Mouse (Mus musculus): Measurements from ENCODE around the gene Prss12. TPM values are rescaled to one million over a fixed set of nuclear protein-coding genes. Genes with fewer than 3 reads are reported as not detected.

The Prss12 gene
- 10 to 100 TPM; 11.6 to 11.8 TPM for total RNA-seq (2021)
- long read RNA-seq, experiment 1, transcript Prss12-201 (11 exons, 2,602 nt): major isoform, 12 of 17 reads
- long read RNA-seq, experiment 1, partial matches to known transcripts: 4 of 17 reads
- long read RNA-seq, experiment 1, other reads (novel, unspliced or antisense): 1 of 17 reads
- long read RNA-seq, experiment 2, transcript Prss12-201 (11 exons, 2,602 nt): major isoform, 17 of 20 reads
- long read RNA-seq, experiment 2, partial matches to known transcripts: 2 of 20 reads
- long read RNA-seq, experiment 2, other reads (novel, unspliced or antisense): 1 of 20 reads

DNA sequence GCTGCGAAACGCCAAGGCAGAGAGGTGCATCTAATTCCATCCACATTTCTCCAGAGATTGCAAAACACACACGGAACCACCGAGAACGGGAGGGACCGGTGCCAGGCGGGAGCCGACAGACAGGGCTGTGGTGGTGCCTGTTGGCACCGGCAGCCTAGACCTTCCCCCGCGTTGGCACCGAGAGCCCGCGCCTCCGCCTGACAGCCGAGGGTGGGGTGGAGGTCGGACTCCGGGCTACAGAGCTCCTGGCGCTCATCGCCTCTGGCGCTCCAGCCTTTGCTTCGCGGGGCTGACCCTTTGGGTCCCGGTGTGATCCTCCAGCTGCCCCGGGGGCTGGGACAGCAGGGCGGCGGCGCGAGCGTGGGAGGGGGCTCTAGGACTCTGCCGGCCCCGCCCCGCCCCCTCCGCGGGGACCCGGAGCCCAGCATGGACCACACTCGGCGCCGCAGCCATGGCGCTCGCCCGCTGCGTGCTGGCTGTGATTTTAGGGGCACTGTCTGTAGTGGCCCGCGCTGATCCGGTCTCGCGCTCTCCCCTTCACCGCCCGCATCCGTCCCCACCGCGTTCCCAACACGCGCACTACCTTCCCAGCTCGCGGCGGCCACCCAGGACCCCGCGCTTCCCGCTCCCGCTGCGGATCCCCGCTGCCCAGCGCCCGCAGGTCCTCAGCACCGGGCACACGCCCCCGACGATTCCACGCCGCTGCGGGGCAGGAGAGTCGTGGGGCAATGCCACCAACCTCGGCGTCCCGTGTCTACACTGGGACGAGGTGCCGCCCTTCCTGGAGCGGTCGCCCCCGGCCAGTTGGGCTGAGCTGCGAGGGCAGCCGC, at the start of gene Prss12:
Gene Prss12, plus strand, starts transcription at position 206 of the 830 bp plus-strand sequence.
- DNase-seq (ENCODE audit: low spot score in 2 of 2): peak; percentile 46 to 67
- peak within 1 kb of the TSS; percentile 85 for H3K4me3 ChIP-seq
- H3K27ac ChIP-seq: peak within 1 kb of the TSS; percentile 87
- TF ChIP-seq CTCF (conservative IDR thresholded peaks at IDR 0.05): no peak

DNA sequence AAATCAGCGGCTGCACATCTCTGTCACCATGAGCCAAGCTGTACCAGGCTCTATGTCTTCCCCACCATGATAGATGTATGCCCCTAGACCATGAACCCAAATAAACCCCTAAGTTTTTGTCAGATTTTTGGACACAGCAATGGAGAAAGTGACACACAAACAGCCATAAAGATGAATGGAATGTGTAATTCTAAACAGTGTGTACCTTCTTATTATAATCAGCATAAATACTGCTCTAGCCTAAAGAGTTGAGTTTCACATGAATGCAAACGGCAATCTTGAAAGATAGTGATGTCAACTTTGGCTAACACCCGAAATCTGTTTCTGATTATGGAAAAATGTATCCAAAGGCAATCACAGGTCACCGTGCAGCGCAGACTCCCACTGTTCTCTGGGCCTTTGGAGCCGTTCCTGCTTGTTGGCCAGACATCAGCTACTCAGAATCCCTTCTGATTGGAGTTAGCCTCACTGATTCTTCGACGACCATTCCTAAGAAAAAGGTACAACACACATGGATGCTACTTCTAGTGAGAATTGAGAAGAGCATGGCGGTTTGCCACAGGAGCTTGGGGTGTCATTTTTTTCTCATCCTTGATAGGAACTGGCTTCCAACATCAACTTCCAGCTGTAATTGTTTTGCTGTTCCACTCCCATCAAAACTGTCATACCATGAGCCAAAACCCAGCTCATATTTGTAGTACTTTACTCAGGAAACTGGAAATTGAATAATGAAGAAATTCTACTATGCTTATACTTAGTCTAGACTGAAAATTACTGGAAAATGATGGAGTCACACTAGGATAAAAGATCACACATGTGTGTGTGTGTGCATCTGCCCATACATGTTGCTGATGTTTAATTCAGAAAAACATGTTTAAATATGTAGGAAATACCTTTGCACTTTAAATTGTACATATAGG, 48.9 kb upstream of the Prss12 start:
- H3K27ac ChIP-seq: no peak overlapping the region
- H3K4me3 ChIP-seq: no peak overlapping the region
- no peak for TF ChIP-seq CTCF (conservative IDR thresholded peaks at IDR 0.05)
- no peak for DNase-seq (ENCODE audit: low spot score in 2 of 2)

DNA sequence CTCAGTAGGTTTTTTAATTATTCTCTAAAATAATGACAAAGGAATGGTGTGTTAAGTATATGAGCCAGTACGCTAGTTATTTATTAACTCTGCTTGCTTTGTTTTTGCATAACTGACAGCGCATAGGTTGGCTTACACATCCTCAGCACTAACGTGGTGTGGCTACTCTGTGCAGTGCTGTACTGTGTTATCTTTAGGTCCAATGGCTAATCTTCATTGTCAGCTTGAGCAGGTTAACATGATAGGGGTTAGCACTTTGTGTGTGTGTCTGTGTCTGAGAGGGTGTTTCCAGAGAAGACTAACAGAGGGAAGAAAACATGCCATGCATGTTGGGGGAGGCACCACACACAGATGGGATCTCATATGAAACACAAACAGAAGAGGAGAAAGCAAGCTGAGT, 41.8 kb upstream of the Prss12 start:
- no peak overlapping the region for H3K4me3 ChIP-seq
- no peak for TF ChIP-seq CTCF (conservative IDR thresholded peaks at IDR 0.05)
- DNase-seq (ENCODE audit: low spot score in 2 of 2): no peak
- no peak overlapping the region for H3K27ac ChIP-seq

DNA sequence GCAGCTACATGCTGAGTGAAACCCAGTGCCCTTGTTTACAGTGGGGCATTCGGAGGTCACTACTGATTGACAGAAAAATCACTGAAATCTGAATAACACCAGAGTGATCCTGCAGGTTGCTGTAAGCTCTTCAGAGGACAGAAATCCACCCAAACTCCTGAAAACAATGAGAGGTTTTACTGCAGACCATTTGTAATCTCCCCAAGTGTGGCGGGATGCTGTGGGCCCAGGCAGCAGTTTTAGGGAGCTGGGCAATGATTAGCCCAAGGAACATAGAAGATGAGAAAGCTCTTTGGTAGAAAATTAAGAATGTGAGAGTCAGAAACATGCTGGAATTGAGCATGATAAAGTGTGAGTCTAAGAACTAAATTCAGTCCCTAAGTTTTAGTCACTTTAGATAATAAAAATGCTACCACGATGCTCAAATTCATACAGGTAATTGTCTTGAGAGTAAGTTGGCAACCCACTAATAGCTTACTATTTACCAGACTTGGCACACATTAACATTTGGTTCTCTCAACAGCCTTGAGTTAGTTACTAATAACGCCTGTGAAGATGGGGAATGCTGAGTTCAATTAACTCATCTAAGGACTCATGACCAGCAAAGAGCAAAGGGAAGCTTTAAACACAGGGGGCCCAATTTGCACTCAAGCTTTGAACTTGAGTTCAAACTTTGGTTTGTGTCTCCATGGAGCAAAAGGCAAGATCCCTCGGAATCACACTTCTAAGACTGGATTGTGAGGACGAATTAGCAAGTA, 34.7 kb upstream of the Prss12 start:
- no peak for DNase-seq (ENCODE audit: low spot score in 2 of 2)
- TF ChIP-seq CTCF (conservative IDR thresholded peaks at IDR 0.05): no peak
- H3K27ac ChIP-seq: no peak overlapping the region
- H3K4me3 ChIP-seq: no peak overlapping the region

DNA sequence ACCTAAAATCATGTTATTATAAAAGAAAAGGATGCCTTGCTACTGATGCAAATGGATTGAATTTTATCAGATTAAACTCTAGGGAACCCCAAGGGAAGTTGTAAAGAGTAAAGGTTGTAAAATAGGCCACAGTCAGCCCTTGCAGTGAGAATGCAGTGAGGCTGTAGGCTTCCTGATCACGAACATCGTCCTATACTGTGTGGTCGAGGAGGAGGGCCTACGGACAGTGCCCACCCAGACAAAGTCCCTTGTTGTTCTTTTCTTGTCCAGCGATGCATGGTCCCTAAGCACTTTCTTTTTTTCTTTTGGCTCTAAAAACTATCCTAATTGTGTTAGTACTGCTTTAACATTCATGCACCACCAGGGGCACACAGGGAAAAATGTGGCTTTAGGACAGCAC, 33.5 kb upstream of the Prss12 start:
- Histone ChIP-seq H3K4me3 (no peak overlapping the region), H3K27ac (no peak overlapping the region)
- TF ChIP-seq CTCF (conservative IDR thresholded peaks at IDR 0.05): peak; percentile 38; the same call in 1 of the 2 replicates
- no peak for DNase-seq (ENCODE audit: low spot score in 2 of 2)

DNA sequence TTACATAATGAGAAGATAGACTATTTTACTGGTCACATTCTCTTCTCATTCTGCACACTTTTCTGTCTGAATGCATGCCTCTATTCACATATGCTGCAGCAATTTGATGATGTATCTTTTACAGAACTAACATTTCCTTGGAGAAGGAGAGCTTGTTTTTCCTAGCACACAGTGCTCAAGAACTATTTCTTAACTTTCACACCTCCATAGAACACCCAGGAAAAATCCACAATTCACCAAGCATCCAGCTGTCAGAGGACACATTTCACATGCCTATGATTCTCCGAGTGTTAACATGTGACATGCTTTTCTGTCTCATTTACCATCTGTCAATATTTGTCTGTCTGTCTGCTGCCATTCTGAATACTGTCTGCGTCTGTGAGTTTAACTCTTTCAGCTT, 21.1 kb upstream of the Prss12 start:
- H3K4me3 ChIP-seq: no peak overlapping the region
- H3K27ac ChIP-seq: no peak overlapping the region
- DNase-seq (ENCODE audit: low spot score in 2 of 2): peak in 1 of 2 experiments; percentile 6
- TF ChIP-seq CTCF (conservative IDR thresholded peaks at IDR 0.05): no peak

DNA sequence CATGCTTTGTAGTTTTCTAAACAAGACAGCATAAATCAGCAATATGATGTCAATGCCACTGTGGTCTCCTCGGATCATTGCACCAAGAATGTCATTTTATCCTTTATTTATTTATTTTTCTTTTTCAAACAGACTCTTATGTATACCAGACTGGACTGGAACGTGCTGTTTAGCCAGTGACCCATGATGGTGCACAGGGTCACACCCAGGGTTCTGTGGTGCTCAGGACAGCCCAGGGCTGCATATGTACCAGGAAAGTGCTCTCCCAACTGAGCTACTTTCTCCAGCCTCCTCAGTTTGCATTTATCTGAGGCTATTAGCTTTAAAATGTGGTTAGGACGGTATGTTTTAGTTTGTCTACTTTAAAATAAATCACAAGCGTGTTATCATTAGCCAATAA, 18.7 kb upstream of the Prss12 start:
- Histone ChIP-seq H3K27ac (no peak overlapping the region), H3K4me3 (no peak overlapping the region)
- TF ChIP-seq CTCF (conservative IDR thresholded peaks at IDR 0.05): no peak
- no peak for DNase-seq (ENCODE audit: low spot score in 2 of 2)

DNA sequence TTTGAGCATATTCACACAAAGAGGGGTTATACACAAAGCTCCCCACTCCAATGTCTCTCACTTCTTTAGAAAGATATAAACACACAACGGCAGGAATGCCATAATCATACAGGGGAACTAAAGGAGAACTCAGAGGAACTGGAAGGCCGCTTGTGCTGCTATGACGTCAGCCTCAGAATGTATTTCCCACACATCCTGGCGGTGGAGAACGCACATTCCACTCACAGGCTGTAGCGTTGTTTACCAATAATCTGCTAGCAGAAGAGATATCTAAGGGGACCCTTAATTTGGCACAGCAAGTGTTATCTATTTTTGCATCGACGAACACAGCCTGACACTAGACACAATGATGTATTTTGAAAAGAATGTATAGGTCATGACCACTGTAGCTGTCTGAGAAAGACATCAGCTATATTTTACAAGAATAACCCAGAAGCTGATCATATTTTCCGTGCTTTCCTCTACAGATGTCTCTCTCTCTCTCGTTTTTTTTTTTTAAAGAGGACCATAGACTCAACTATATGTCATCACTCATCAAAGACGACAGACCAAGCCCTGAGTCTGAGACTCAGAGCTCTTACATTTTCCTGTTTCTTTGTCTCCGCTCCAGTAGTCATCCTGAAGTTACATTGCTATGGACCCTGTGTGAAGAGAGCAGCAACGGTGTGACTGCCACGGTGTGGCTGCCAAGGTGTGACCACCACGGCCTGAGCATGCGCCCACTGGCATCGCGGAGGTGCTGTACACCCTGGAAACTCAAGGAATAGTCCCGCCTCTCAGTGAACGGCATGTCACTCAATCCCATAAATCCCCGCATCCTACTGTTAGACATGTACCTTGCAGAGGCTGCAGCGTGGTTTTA, 16.9 kb upstream of the Prss12 start:
- Histone ChIP-seq H3K27ac (no peak overlapping the region), H3K4me3 (no peak overlapping the region)
- no peak for DNase-seq (ENCODE audit: low spot score in 2 of 2)
- TF ChIP-seq CTCF (conservative IDR thresholded peaks at IDR 0.05): no peak

DNA sequence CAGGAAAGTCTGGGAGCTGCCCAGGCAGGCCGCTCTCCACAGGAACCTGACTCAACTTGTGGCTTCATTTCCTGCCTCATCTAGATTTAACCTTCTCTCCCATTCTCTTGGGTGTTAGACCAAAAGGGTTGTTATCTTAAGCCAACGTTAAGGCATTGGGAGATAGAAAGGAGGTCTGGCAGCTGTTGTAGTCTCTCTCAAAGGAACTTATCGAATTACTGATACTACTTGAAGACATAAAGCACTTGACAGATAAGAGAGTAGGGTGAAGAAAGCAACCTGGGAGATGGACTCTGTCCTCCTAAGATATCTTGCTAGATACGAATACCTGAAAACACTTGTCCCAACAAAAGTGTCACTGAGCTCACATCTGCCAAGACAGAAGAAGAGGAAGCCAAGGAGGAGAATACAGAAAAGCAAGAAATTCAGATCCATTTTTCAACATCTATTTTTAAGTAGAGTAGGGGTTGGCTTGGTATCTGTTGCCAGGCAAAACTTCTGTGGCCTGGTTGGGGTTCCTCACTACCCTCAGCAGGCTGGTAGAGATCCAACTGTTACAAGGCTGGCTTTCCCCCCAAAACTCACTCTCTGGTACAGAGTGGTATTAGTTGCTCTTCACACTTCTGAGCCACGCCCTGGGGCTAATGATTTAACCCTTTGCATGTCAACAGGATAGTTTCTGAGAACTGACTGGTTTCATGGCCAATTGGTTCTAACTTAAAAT, 14.6 kb upstream of the Prss12 start:
- DNase-seq (ENCODE audit: low spot score in 2 of 2): no peak
- no peak for TF ChIP-seq CTCF (conservative IDR thresholded peaks at IDR 0.05)

DNA sequence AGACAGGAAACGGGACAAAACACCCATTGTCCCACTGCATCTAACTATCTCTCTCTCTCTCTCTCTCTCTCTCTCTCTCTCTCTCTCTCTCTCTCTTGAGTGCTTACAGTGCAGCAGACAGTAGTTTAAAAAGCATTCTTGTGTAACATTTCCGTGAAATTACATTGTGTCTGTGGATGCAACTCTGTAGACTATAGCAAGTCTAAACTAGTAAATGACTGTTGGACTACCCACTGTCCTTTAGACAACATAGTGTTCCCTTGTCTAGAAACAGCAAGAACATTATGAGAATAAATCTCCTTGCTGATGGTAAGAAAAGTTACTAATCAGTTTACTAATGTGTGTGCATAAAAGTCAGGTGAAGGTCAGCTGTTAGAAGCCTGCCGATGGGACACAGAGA, 13.4 kb upstream of the Prss12 start:
- no peak for TF ChIP-seq CTCF (conservative IDR thresholded peaks at IDR 0.05)
- H3K4me3 ChIP-seq: no peak overlapping the region
- no peak for DNase-seq (ENCODE audit: low spot score in 2 of 2)
- no peak overlapping the region for H3K27ac ChIP-seq

More for the DNA sequence above, 14.6 kb upstream of the Prss12 start:
- H3K27ac ChIP-seq: no peak overlapping the region
- no peak overlapping the region for H3K4me3 ChIP-seq

DNA sequence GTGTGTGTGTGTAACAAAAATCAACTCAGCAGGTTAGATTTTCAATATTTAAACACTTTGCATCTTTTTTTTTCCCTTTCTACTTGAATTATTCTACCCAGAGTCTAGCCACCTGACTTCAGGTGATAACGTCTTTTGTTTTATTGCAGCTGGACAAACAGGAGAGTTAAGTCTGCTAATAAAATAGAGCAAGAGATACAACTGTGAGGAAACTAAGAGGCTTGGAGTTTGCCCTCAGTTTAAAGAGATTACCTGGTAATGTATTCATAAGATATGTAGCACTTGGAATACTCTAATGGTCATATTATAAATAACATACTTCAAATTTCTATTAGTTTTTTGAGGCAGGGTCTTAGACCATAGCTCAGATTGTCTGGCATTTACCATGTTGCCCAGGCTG, 9.1 kb upstream of the Prss12 start:
- H3K4me3 ChIP-seq: no peak overlapping the region
- no peak for TF ChIP-seq CTCF (conservative IDR thresholded peaks at IDR 0.05)
- H3K27ac ChIP-seq: no peak overlapping the region
- no peak for DNase-seq (ENCODE audit: low spot score in 2 of 2)

All from layer of hippocampus, adult 2 months (tissue).